Mouse (Mus musculus) effector memory CD4-positive, alpha-beta T cell, adult 7 months (primary cell): ENCODE measurements around the gene Nsl1. TPM values are rescaled to one million over a fixed set of nuclear protein-coding genes. Genes with fewer than 3 reads are reported as not detected.

Experiments used
- polyA plus RNA-seq: library from polyadenylated mRNA; unstranded; fragments of 100-300 nt; shearing (Covaris generic); gene quantifications from one replicate; pipeline ENCODE4 v1.2.1, GENCODE M21; 2017

The Nsl1 gene
- 0.89 TPM for polyA plus RNA-seq

DNA sequence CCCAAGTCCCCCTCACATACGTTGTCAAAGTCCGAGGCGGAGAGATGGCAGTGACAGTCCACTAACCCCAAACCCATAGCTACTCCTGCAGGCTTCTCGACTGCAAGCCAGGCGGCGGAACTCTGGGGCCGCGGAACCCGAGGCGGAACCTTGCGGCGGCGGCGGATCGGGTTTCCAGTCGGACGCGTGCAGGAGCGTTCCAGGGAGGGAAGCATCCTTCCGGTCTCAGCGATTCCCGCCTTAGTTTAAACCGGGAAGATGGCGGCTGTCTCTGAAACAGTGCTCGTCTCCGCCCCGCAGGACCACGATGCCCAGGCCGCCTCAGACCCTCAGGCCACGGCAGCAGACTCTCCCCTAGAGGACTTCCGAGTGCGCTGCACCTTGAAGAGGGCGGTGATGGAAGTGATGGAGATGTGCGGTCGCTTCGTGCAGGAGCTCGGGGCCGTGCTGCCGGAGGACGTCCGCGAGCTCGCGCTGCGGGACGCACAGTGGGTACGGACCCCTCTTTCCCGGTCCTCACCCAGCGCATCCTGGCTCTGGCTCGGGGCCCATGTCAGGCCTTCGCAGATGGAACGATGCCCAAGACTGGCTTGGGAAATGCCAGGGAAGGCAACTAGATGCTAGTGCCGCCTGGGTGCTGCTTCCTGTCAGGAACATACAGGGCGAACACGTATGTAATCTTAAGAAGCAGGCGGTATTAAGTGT lies at the start of gene Nsl1, which contains the start of gene Tatdn3:
Gene Nsl1 (plus strand): TSS at position 232 of the 705 bp plus-strand sequence.
Gene Tatdn3 (minus strand): TSS at position 152 of the 705 bp plus-strand sequence.

DNA sequence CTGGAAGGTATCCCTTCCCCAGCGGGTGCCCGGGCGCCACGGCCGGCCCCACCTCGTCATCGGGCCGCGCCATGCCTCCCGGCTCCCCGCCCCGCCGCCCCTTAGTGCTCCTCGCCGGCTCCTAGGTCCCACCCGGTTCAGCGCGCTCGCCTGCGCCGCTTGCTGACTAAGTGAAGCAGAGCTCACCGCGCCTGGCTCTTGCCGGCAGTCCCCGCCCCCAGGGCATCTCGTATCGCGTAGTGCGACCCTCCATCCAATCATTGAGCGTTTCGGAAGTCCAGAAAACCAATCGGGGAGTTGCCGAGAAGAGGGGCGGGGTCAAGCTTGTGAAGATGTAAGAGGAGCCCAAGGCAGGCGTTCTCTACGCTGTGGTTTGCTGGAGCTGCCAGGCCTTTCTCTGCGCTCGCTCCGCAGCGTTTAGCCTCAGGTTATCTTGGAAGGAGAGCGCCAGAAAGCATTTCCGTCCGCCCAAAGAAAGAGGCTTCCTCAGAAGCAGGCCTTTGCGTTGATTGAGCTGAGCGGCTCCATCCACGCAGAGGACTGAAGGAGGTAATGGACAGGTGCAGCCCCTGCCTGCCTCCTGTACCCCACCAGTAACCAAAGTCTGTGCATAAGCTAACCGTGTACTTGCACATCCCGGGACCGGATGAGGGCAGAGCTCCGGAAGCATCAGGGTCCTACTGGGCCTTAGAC lies 36.6 kb upstream of the Nsl1 start, which contains the start of gene Flvcr1:
Gene Flvcr1 (minus strand): TSS at position 138 of the 693 bp plus-strand sequence.

DNA sequence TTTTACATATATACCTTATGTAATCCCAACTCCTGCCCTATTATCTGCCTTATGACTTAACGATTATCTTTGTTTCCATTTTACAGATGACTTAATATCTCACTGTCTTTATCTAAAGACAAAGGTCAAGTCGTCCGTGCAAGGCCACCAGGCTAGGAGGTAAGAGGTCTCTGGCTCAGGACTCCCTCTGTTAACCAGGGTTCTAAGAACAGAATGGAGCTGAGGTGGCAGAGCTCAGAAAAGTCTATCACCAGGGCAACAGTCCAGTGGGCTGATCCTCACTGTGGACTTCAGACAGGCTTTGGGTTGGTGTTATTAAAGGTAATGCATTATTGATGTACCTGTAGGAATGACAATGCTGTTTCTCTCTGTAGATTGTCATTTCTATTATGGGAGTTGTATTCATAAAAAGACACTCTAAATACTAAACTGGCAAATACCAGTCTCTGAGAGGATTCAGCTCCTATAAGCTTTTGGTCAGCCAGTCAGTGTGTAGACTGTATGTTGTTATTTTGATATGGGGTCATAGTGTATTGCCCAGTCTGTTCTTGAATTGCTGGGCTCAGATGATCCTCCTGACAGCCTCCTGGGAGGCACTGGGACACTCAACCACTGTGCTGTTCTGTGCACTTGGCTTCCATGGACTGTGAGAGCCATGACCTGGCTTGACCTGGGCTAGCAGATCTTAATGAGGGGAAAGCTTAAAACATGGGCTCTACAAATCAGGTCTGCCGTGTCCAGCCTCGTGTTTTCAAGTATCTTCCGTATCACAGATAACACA lies 26.1 kb upstream of the Nsl1 start, which contains the start of gene Spata45:
Gene Spata45 (plus strand): TSS at position 86 of the 781 bp plus-strand sequence.

DNA sequence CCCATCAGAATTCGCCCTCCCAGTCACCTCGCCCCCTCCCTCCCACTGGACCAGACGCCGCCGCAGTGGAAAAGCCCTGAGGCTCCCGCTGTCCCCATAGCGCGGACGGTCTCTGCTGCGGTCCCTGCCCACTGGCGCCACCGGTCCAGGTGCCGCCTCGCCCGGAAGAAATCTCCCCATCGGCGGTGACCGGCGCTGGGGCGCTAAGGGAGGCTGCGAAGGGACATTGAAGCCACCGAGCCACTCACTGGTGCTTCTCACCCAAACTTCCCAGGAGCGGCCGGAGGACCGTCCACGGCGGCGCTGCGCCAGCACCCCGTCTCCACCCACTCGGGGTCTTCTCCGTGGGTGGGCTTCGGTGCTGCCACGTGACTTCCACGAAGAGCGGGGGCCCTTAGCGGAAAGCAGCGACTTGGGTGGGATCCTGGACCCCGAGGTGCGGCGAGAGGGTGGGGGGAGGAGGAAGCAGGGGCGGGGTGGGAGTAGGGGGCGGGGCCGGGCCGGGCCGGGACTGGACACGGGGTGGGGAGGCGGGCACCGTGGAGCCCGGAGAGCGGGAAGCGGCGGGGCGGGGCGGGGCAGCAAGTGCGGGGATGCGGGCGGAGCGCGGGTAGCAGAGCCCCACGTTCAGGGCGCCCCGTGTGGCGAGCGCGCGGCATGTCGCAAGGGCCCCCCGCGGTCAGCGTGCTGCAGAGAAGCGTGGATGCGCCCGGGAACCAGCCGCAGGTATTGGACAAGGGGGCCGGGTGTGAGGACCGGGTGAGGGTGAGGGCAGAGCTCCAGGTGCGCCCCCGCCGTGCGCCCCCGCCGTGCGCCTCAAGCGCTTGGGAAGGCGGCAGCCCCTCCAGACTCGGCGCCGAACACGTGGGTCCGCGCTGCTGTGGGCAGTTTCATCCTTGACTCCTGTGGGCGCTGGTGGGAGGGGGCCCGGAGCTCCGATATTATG lies 35.3 kb downstream of the Nsl1 start, which contains the start of gene Batf3:
Gene Batf3 (plus strand): TSS at position 46 of the 946 bp plus-strand sequence.

Other genes with a start within 250 kb of the Nsl1 start
- gene Rps6kc1, start 151.2 kb upstream of the Nsl1 start, polyA plus RNA-seq, result 12.5 TPM
- 81.1 TPM for gene Angel2, start 137.9 kb upstream of the Nsl1 start, polyA plus RNA-seq
- gene Vash2, start 83.7 kb upstream of the Nsl1 start, polyA plus RNA-seq, result 0.10 TPM
- gene Flvcr1, start 36.9 kb upstream of the Nsl1 start, polyA plus RNA-seq, result 36.1 TPM
- gene Spata45, start 26.4 kb upstream of the Nsl1 start, polyA plus RNA-seq, result not detected
- 9.5 TPM for gene Tatdn3, start 80 bp upstream of the Nsl1 start, polyA plus RNA-seq
- not detected for gene Batf3, start 34.8 kb downstream of the Nsl1 start, polyA plus RNA-seq
- not detected for gene Fam71a, start 101.8 kb downstream of the Nsl1 start, polyA plus RNA-seq
- 48.1 TPM for gene Atf3, start 155.0 kb downstream of the Nsl1 start, polyA plus RNA-seq